Mouse (Mus musculus): ENCODE data around the gene Cfap43.

- TF ChIP-seq CTCF (IDR thresholded peaks at IDR 0.05; ENCODE audit: borderline replicate concordance, control insufficient read depth, extremely low read depth, insufficient read depth, low read length, poor library complexity) = no peak
- no peak for TF ChIP-seq POLR2A (IDR thresholded peaks at IDR 0.05; ENCODE audit: control insufficient read depth, extremely low read depth, insufficient read depth, low read length, poor library complexity)
Observed at GRCm38 (mm10) chr19:47829913-47830450, 89.1 kb downstream of the Cfap43 start.

All from thymus, adult 2 months (tissue).